ENCODE assay signal across 13 mouse cellular contexts in the genomic region with DNA sequence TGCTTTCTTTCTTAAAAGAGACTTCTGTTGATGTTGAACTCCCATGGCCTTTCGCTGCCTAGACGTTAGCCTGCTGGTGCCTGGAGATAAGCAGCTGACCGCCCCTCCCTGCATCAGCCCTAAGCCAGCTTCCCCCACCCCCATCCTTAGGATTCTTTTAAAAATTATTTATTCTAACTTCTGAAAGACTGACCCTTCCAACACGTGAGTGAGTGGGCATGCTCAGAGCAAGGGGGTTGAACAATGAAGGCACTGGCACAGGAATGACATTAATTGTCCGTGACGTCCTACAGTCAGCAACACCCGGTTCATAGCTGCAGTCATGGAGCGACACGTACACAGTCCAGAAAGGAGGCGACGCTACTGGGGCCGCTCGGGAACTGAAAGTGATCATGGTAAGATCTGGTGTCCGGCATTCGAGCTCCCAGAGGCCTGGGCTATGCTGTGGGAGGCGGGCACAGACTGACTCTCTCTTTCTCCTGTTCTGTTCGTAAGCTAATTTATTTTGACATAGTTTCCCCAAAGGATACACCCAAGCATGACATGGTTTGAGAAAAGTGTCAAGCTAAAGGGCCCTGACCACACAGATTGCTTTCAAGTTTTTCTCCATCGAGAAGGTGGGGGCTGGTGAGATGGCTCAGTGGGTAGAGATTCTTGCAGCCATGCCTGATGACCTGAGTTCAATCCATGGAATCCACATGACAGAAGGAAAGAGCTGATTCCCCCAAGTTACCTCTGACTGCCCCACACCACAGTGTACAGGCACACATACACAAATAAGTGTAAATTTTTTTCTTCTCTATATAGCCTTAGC. TPM values are rescaled to one million over a fixed set of nuclear protein-coding genes. Genes with fewer than 3 reads are reported as not detected.
DNase-seq lines count a peak whose midpoint lies in the region; ATAC-seq lines count a peak whose summit lies in the region.
"Had no signal": no experiment of that assay in that cellular context is flagged by ENCODE, and none has a peak within 500 bp of the region (broad histone marks: within the 10 kb centered on the region; RNA-seq: fewer than 3 reads in every experiment).

No protein-coding gene starts in this region.

- no peaks in the 10 kb centered on the region for H3K9me3 ChIP-seq in heart, embryonic 15.5 days (replicated peaks)
- H3K9me3 ChIP-seq in hindbrain, embryonic 12.5 days (replicated peaks), result no peaks in the 10 kb centered on the region
- H3K9me3 ChIP-seq in midbrain, embryonic 14.5 days (ENCODE audit: control insufficient read depth, low read length), result no peaks in the 10 kb centered on the region
- H3K9me3 ChIP-seq: embryonic facial prominence, embryonic 15.5 days; megakaryocyte, embryonic 14.5 days had no signal

- H3K9ac ChIP-seq in heart, embryonic 15.5 days, result no peak overlapping the region
- H3K9ac ChIP-seq in hindbrain, embryonic 12.5 days, result no peak overlapping the region
- H3K9ac ChIP-seq in midbrain, embryonic 14.5 days (replicated peaks; ENCODE audit: low read length), result no peak overlapping the region
- H3K9ac ChIP-seq: embryonic facial prominence, embryonic 15.5 days had no signal

- no peak overlapping the region for H3K4me2 ChIP-seq in heart, embryonic 15.5 days
- H3K4me2 ChIP-seq in hindbrain, embryonic 12.5 days (replicated peaks), result no peak overlapping the region
- no peak overlapping the region for H3K4me2 ChIP-seq in midbrain, embryonic 14.5 days (ENCODE audit: low read length)
- H3K4me2 ChIP-seq: embryonic facial prominence, embryonic 15.5 days had no signal

- H3K27me3 ChIP-seq in heart, embryonic 15.5 days, result no peaks in the 10 kb centered on the region
- no peaks in the 10 kb centered on the region for H3K27me3 ChIP-seq in hindbrain, embryonic 12.5 days
- no peaks in the 10 kb centered on the region for H3K27me3 ChIP-seq in midbrain, embryonic 14.5 days (ENCODE audit: control insufficient read depth, insufficient read depth, low read length)
- H3K27me3 ChIP-seq: CH12.LX; embryonic facial prominence, embryonic 15.5 days; megakaryocyte, embryonic 14.5 days had no signal

- peaks cover 28% of the 10 kb centered on the region; the same call in 1 of the 2 replicates for H3K36me3 ChIP-seq in heart, embryonic 15.5 days
- peaks cover 46% of the 10 kb centered on the region for H3K36me3 ChIP-seq in hindbrain, embryonic 12.5 days
- peaks cover 47% of the 10 kb centered on the region for H3K36me3 ChIP-seq in midbrain, embryonic 14.5 days (ENCODE audit: control insufficient read depth, insufficient read depth, low read length)

- no peak overlapping the region for H3K4me3 ChIP-seq in heart, embryonic 15.5 days
- H3K4me3 ChIP-seq in hindbrain, embryonic 12.5 days, result no peak overlapping the region
- H3K4me3 ChIP-seq in midbrain, embryonic 14.5 days (replicated peaks; ENCODE audit: low read depth, low read length), result no peak overlapping the region
- H3K4me3 ChIP-seq: embryonic facial prominence, embryonic 15.5 days; megakaryocyte, embryonic 14.5 days had no signal

- no peak overlapping the region for H3K27ac ChIP-seq in heart, embryonic 15.5 days
- H3K27ac ChIP-seq in hindbrain, embryonic 12.5 days, result peak overlapping the region; percentile 68
- no peak overlapping the region; the same call in 1 of the 2 replicates for H3K27ac ChIP-seq in midbrain, embryonic 14.5 days (replicated peaks; ENCODE audit: low read depth, low read length)
- H3K27ac ChIP-seq: embryonic facial prominence, embryonic 15.5 days had no signal

- no peak for DNase-seq in heart, postnatal 4 days
- peak; percentile 27 for DNase-seq in Muller cell, postnatal 12 days (ENCODE audit: inconsistent ontology term)
- DNase-seq in midbrain, embryonic 14.5 days, result peak; percentile 57
- no peak for DNase-seq in frontal cortex, postnatal 25 days (ENCODE audit: low spot score in 2 of 2)
- DNase-seq in layer of hippocampus, postnatal 36 days, result no peak
- DNase-seq in ovary, postnatal 14 days (ENCODE audit: low spot score), result no peak

- H3K4me1 ChIP-seq in heart, embryonic 15.5 days (replicated peaks), result no peaks in the 10 kb centered on the region
- peaks cover 43% of the 10 kb centered on the region for H3K4me1 ChIP-seq in hindbrain, embryonic 12.5 days
- H3K4me1 ChIP-seq in midbrain, embryonic 14.5 days (ENCODE audit: control insufficient read depth, insufficient read depth, low read length), result peaks cover 26% of the 10 kb centered on the region
- H3K4me1 ChIP-seq: megakaryocyte, embryonic 14.5 days had no signal

- 57% methylated on average over 18 of the region's 18 CpGs for WGBS in heart, embryonic 15.5 days
- 55% methylated on average over 18 of the region's 18 CpGs for WGBS in hindbrain, embryonic 12.5 days
- 26% methylated on average over 18 of the region's 18 CpGs for WGBS in midbrain, embryonic 14.5 days

- ATAC-seq in heart, embryonic 15.5 days (replicated peaks; ENCODE audit: insufficient number of reproducible peaks, insufficient read depth, low FRiP score, low read depth), result peak; percentile 44; the same call in 1 of the 2 replicates
- ATAC-seq in hindbrain, embryonic 12.5 days (ENCODE audit: low FRiP score), result peak; percentile 21; the same call in 1 of the 2 replicates
- ATAC-seq in midbrain, embryonic 14.5 days (ENCODE audit: low FRiP score, low TSS enrichment), result peak; percentile 49; the same call in 1 of the 2 replicates

RNA-seq across cellular contexts. Expression of gene Gm10577, which starts 25.8 kb away (rescaled TPM):
- polyA plus RNA-seq in heart, embryonic 15.5 days (2015; fragmentation: Nextera tagmentation; extraction: Ambion mirVana), result not detected in 2 replicates
- not detected for total RNA-seq in heart, postnatal 4 days (2021)
- not detected in 2 replicates for polyA plus RNA-seq in hindbrain, embryonic 12.5 days (2016; fragmentation: Nextera tagmentation; extraction: Ambion mirVana)
- polyA plus RNA-seq in midbrain, embryonic 14.5 days (2014; fragmentation: Nextera tagmentation; extraction: Ambion mirVana), result not detected in 2 replicates
- total RNA-seq in layer of hippocampus, postnatal 36 days (2021), result not detected
- total RNA-seq: adrenal gland, postnatal 4 days; CH12.LX had no signal
- polyA plus RNA-seq: embryonic facial prominence, embryonic 15.5 days; testis, adult 2 months had no signal

Comparison
In these comparisons a context has a peak if more than half of its experiments do, and no peak if none do; other contexts are left out.
1. DNase-seq: peak in Muller cell, postnatal 12 days (single experiment) and midbrain, embryonic 14.5 days (single experiment); none in heart, postnatal 4 days (single experiment), frontal cortex, postnatal 25 days (0 of 2), layer of hippocampus, postnatal 36 days (0 of 2) and ovary, postnatal 14 days (single experiment).
2. Peak in every context shown above with its lines, with median percentiles within 50 percentile points of each other: ATAC-seq.